Mouse (Mus musculus): ENCODE results near the gene Tmem42. TPM values are rescaled to one million over a fixed set of nuclear protein-coding genes. Genes with fewer than 3 reads are reported as not detected.

Gene Tmem42
- 3.5 and 3.8 TPM in 2 replicates for polyA plus RNA-seq (2012; rRNA removed)

GRCm38 (mm10) chr9:123020995-123021631 lies at the start of gene Tmem42:
Gene Tmem42, plus strand, starts transcription at chr9:123021326.

GRCm38 (mm10) chr9:123034426-123034825 lies 13.3 kb downstream of the Tmem42 start, which contains the start of gene Tgm4:
Gene Tgm4, plus strand, starts transcription at chr9:123034726.

Other genes with a start within 250 kb of the Tmem42 start
- gene Tcaim, start 215.8 kb upstream of the Tmem42 start, polyA plus RNA-seq (2012; rRNA removed) = 1.5 and 1.9 TPM in 2 replicates
- not detected in 2 replicates for gene Gm35549, start 177.3 kb upstream of the Tmem42 start, polyA plus RNA-seq (2012; rRNA removed)
- 19.0 and 22.4 TPM in 2 replicates for gene Zfp445, start 155.3 kb upstream of the Tmem42 start, polyA plus RNA-seq (2012; rRNA removed)
- gene Zkscan7, start 135.6 kb upstream of the Tmem42 start, polyA plus RNA-seq (2012; rRNA removed) = 0.63 and 0.71 TPM in 2 replicates
- 1.2 and 1.3 TPM in 2 replicates for gene Zfp105, start 98.3 kb upstream of the Tmem42 start, polyA plus RNA-seq (2012; rRNA removed)
- 10.2 and 10.8 TPM in 2 replicates for gene 1110059G10Rik, start 70.3 kb upstream of the Tmem42 start, polyA plus RNA-seq (2012; rRNA removed)
- 46.4 and 54.2 TPM in 2 replicates for gene Kif15, start 70.3 kb upstream of the Tmem42 start, polyA plus RNA-seq (2012; rRNA removed)
- gene Tgm4, start 13.4 kb downstream of the Tmem42 start, polyA plus RNA-seq (2012; rRNA removed) = 0.01 and 0.02 TPM in 2 replicates
- 15.9 and 20.0 TPM in 2 replicates for gene Zdhhc3, start 91.9 kb downstream of the Tmem42 start, polyA plus RNA-seq (2012; rRNA removed)
- 85.2 and 87.4 TPM in 2 replicates for gene Exosc7, start 91.9 kb downstream of the Tmem42 start, polyA plus RNA-seq (2012; rRNA removed)
- 0.13 and 0.26 TPM in 2 replicates for gene Clec3b, start 129.6 kb downstream of the Tmem42 start, polyA plus RNA-seq (2012; rRNA removed)
- 0.32 and 0.33 TPM in 2 replicates for gene Cdcp1, start 194.7 kb downstream of the Tmem42 start, polyA plus RNA-seq (2012; rRNA removed)
- gene Tmem158, start 239.4 kb downstream of the Tmem42 start, polyA plus RNA-seq (2012; rRNA removed) = 2.4 TPM in 2 replicates